Mouse (Mus musculus): ENCODE data around the gene Tmem268.

Tmem268 gene

DNA sequence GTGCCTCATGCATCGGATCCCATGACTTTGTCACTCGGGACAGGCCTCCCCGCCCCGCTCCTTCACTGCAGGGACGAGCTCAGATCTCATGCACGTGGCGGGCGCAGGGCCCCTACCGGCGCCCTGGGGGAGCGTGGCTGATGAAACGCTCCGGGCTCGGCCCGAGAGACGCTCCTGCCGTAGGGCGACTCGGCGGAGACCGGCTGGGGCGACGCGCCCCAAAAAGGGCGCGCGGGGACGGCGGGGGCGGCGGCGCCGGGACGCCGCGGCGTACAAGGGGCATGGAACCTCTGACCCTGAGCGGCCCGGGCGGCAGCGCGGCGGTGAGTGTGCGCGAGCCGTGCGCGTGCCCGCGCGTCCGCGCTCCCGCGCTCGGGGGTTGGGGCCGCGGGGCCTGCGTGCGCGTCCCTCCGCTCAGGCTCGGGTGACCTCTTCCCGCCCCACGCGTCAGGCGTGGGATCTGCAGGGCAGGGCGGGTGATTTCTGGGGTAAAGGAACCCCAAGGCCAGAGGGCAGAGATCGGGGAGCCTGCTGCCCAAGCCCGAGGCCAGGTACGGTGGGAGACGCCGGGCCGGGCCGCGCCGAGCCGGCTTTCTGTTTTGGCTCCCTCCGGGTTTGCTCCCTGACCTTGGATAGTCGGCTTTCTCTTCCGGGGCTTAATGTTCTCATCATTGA, at the start of gene Tmem268:
Gene Tmem268 (plus strand): TSS at position 375 of the 675 bp plus-strand sequence.
- peak; percentile 72 to 88 for DNase-seq (ENCODE audit: low spot score in 2 of 2)

DNA sequence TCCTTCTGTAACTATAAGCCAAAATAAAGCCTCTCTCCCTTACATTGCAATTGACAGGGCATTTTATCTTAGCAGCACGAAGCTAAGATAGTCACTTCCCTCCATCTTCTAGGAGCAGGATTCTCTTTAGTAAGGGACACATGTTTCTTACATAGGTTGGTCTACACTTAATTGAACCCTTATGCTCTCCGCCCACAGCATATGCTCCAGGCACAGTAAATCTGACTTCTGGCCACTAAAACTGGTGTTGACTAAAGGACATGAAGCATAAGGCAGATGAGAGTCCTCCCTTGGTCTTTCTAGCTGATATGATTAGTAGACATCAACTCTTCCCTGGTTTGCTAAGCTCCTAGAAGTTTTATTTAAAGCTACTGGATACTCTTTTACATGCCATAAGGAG, 45.7 kb upstream of the Tmem268 start:
- DNase-seq (ENCODE audit: low spot score in 2 of 2) = no peak

DNA sequence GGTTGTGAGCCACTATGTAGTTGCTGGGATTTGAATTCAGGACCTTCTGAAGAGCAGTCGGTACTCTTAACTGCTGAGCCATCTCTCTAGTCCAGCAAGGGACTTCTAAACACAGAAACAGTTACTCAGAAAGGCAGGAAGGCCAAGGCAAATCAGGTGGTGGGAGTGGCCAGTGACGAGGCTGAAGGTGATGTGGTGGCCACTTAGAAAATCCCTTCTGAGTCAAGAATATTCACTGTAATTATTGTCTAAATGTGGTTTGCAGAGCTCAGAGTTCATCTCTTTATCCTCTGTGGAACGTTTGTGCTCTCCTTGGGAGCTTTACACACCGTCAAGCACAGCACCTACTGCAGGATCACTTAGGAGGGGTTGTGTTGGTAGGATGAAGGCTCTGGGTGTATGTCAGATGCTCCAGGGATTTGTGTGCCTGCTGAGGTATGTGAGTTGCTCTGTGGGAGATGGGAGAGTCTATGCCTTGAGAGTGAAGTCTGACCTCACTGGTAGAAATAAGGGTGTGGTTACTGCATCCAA, 44.1 kb upstream of the Tmem268 start:
- DNase-seq (ENCODE audit: low spot score in 2 of 2) = no peak

DNA sequence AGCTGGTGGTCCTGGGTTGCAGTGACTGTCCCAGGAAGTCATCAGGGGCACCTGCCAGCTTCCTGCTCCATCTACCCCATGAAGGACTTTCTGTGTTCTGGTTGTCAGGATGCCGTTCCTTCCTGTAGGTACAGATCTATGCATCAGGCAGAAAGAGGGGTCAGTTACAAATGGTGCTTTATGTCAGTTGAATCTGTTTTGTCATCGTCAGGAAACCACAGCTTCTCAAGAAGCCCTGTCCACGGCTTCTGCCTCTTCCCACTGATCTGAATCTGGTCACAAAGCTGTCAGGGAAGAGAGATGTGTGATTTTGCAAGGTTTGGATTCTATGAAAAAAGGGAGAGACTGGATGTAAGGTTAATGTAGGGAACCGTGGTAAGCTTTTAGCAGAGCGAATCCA, 43.6 kb upstream of the Tmem268 start:
- DNase-seq (ENCODE audit: low spot score in 2 of 2) = no peak

GRCm38 (mm10) chr4:63521813-63522419, 36.7 kb upstream of the Tmem268 start:
- no peak for DNase-seq (ENCODE audit: low spot score in 2 of 2)

GRCm38 (mm10) chr4:63525514-63525913, 33.1 kb upstream of the Tmem268 start:
- no peak for DNase-seq (ENCODE audit: low spot score in 2 of 2)

- DNase-seq (ENCODE audit: low spot score in 2 of 2) = no peak
Measured at GRCm38 (mm10) chr4:63528946-63529345, 29.6 kb upstream of the Tmem268 start.

DNA sequence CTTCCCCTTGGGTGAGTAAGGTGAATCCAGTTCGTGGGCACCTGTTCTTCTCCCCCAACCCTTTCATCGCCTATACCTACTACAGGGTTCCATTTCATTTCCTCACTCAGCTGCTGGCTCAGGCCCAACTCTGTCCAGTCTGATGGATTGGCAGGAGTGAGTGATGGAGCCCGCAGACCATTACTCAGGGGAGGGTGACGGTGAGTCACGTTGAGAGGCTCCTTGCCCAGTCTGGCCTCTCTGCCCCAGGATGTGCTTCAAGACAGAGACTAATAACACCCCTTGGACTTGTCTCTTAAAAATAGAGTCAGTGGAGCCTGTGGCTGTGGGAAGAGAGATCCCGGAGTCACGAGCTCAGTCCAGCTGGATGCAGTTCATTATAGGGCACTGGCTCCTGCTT, 28.2 kb upstream of the Tmem268 start:
- DNase-seq (ENCODE audit: low spot score in 2 of 2) = no peak

DNA sequence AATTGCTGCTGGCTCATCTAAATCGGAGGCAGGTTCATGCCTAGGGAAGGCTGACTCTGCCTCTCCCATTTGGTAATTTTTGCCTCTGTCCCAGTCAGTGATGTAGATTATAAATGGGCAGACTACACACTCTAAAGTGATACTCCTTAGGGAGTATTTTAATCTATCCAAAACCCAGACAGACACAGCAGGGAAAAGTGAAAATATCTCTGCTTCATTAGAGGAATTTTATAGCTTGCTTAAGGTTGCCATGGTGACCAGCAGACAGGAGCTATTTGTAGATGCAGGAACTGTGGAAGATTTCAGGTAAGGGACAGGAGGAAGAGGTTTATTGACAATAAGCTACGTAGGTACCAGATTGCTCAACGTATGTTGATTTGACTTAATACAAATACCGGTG, 21.0 kb upstream of the Tmem268 start:
- no peak for DNase-seq (ENCODE audit: low spot score in 2 of 2)

GRCm38 (mm10) chr4:63542209-63542608, 16.4 kb upstream of the Tmem268 start:
- no peak for DNase-seq (ENCODE audit: low spot score in 2 of 2)

DNA sequence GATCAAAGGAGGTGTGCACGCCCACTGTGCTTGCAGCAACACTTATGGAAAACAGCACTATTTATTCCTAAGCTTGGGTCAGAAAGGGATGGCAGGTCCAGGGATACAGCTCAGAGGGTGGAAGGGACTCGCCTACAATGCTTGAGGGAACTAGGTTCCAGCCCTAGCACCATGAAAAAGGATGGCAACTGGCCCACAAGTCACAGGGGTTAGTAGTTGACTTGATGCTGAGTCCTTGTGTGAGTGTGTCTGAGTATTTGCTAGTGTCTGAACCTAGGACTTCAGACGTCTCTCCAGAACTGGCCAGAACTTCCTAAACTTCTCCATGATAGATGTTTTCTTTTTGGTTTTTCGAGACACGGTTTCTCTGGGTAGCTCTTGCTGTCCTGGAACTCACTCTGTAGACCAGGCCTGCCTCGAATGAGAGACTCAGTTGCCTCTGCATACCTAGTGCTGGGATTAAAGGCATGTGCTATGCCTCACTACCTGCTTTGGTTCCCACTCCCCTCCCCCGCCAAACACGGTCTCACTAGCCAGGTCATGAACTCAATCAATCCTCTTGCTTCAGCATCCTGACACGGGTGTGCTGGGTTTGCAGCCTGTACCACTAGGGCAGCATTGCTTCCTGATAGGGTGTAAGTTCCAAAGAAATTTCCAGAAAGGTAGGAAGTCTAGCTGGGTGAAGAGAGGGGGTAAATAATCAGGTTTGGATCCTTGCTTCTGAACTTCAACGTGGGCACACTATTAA, 14.7 kb upstream of the Tmem268 start:
- DNase-seq (ENCODE audit: low spot score in 2 of 2) = peak in 1 of 2 experiments; percentile 67

DNA sequence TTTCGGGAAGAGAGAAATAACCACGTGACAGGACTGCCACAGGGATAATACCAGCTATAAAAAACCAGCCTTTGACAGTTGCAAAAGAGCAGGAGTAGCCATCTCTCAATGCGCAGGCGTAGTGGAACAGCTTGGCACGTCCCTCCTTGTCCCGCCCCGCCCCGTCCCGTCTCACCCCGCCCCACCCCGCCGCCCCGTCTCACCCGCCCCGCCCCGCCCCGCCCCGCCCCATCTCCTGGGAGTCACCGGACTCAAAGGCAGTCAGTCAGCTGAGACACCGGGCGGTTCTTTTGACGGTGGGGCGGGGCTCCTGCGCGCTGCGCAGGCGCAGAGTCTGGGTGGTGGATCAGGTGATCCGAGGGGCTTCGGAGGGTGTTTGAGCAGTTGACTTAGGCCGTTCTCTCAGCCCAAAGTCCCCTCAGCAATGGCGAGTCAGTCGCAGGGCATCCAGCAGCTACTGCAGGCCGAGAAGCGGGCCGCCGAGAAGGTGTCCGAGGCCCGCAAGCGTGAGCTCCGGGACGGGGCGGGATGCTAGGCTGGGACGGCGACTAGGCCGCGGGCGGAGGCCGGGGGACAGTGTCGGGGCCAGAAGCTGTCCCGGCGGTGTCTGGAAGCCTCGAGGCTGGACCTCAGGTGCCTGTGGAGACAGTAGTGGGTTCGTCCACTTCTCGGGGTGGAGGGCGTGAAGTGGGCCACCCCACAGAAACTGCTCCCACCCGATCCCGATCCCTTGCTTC, 13.9 kb upstream of the Tmem268 start, which contains the start of gene Atp6v1g1:
Gene Atp6v1g1 (plus strand): TSS at position 279 of the 737 bp plus-strand sequence.
- DNase-seq (ENCODE audit: low spot score in 2 of 2) = peak; percentile 93 to 96

DNA sequence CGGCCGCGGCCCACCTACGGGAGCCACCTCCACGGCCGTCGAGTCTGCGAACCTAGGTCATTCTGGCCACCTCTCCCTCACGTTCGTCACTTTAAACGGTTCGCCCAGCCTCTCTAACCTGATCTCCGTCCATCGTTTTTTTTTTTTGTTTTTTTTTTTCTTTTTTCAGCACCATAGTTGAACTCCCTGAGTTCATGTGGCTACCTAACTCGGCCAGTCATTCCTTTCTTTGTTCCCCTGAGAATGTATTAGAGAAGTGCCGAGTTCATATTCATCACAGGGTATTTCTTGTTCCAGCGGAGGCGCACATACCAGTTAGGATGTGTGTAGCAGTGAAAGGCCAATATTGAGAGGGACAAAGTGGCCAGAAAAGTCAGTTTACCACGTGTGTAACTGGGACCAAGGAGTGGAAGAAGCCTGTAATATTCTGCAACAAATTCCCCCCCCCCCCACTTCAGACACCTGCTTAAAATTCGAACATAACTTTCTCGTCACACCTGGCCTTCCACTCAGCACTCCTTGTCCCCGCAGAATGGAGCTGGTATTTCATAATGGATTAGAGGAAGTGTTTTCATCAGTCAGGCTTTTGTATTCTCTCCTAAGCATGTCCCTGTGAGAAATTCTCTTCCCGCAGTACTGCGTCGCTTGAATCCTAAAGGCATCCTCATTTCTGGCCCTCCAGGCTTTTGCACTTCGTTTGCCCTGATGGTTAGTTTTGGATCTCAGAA, 13.2 kb upstream of the Tmem268 start:
- no peak for DNase-seq (ENCODE audit: low spot score in 2 of 2)

DNA sequence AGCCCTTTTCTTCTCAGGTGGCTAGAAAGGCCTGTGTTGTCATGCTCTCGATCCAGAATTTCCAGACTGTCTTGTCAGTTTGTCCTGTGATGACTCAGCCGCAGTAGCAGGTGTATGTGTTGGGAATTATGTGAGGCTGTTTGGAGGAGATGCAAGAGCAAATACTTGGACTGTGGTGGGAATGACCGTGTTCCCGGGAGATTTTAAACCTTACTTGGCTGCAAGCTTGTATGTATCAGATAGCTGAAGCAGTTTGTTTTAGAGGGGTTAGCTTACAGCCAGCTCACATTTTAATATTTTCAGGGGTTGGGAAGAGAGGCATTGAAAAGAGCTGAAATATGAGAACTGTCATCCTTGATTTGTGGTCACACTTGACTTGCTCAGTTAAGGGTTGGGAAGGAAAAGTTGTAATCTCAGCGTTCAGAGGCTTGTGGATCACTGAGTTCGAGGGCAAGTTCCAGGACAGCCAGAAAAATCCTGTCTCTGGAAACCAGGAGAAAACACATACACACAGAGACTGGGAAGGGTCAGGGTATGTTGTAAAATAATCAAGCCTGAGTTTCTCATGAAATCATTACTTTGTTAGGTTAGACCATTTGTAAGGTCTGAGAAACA, 12.0 kb upstream of the Tmem268 start:
- DNase-seq (ENCODE audit: low spot score in 2 of 2) = no peak

- no peak for DNase-seq (ENCODE audit: low spot score in 2 of 2)
Measured at GRCm38 (mm10) chr4:63547799-63548198, 10.8 kb upstream of the Tmem268 start.

DNA sequence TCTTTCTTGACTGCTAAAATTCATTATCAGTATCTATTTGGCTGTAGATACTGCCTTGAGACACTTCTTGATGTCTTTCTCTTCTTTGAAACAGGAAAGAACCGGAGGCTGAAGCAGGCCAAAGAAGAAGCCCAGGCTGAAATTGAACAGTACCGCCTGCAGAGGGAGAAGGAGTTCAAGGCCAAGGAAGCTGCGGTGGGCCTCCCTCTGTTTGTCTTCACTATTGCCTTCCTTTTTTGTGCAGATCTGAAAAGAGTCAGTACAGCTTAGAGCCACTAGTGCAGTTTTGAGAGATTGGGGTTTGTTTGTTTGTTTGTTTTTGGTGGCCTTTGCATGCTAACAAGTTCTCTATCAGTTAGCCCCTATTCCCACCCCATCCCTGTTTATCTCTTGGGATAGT, 10.1 kb upstream of the Tmem268 start:
- no peak for DNase-seq (ENCODE audit: low spot score in 2 of 2)

DNA sequence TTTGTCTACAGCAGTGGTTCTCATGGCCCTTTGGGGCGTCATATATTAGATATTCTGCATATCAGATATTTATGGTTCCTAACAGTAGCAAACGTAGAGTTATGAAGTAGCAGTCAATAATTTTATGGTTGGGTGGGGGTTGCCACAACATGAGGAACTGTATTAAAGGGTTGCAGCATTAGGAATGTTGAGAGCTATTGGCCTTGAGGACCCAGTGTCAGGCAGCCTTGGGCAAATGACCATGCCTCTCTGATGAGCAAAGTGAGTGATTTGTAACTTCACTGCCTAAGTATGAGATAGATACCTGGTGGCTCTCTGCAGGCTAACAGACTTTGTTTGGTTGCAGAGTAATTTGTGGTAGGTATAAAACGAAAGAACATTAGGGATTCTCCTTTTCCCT, 7.7 kb upstream of the Tmem268 start:
- DNase-seq (ENCODE audit: low spot score in 2 of 2) = no peak

DNA sequence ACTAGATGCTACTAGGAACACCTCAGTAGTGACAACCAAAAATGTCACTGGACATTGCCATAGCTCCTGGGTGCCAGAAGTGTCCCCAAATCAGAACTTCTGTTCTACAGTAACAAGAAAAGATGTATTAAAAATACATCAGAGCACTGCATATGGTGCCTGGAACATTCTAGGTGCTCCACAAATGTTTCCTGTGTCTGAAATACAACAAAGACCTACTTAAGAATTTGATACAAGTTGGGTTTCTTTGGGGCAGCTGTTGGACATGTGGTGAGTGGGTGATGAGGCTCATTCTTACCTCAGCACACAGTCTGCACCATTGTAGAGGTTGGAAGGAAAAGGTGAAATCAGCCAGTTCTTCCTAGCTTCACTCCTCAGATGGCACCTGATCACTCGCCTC, 5.7 kb upstream of the Tmem268 start:
- no peak for DNase-seq (ENCODE audit: low spot score in 2 of 2)

- no peak for DNase-seq (ENCODE audit: low spot score in 2 of 2)
Measured at GRCm38 (mm10) chr4:63553789-63554576, 4.6 kb upstream of the Tmem268 start.

- no peak for DNase-seq (ENCODE audit: low spot score in 2 of 2)
Measured at GRCm38 (mm10) chr4:63554616-63555015, 4.0 kb upstream of the Tmem268 start.
